Mouse (Mus musculus): Measurements from ENCODE around the gene Trappc2l. TPM values are rescaled to one million over a fixed set of nuclear protein-coding genes. Genes with fewer than 3 reads are reported as not detected.

Trappc2l gene
- polyA plus RNA-seq (2012; rRNA removed): 104 and 108 TPM in 2 replicates

DNA sequence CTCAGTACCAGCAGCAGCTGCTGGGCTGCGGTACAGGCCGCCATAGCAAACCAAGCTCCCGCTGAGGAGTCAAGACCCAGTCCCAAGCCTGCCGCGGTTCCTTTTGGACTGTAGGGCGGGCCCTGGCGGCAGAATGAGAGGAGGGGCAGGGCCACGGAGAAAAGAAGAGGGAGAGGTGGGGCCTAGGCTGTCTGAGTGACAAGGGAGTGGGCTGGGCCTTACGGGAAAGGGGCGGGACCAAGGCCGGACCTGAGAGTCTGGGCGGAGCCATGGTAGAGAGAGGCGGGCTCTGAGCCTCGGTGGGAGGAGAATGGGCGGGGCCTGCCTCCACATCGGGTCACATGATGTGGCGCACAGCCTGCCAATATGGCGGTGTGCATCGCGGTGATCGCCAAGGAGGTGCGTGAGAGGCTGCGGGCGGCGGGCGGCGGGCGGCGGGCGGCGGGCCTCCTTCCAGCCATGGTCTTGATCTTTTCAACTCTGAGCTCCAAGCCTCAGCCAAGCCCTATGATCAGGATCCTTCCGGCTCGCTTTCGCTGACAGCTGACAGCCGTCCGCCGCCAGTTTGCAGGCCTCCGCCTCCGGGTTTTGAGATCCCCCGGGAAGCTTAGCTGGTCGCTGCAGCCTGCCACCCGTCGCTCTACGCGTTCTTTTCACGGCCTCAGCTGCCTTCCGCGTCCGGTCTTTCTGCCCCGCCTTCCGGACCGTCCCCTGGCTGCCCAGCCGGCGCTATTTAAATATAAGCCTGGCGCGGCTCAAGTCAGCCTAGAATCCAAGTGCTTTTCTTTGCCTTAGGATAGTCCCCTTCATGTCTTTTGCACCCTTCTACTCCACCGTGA is at the start of gene Trappc2l, which contains the start of gene Galns:
TSS of gene Trappc2l (plus strand) at position 346 of the 839 bp plus-strand sequence.
TSS of gene Galns (minus strand) at position 169 of the 839 bp plus-strand sequence.

DNA sequence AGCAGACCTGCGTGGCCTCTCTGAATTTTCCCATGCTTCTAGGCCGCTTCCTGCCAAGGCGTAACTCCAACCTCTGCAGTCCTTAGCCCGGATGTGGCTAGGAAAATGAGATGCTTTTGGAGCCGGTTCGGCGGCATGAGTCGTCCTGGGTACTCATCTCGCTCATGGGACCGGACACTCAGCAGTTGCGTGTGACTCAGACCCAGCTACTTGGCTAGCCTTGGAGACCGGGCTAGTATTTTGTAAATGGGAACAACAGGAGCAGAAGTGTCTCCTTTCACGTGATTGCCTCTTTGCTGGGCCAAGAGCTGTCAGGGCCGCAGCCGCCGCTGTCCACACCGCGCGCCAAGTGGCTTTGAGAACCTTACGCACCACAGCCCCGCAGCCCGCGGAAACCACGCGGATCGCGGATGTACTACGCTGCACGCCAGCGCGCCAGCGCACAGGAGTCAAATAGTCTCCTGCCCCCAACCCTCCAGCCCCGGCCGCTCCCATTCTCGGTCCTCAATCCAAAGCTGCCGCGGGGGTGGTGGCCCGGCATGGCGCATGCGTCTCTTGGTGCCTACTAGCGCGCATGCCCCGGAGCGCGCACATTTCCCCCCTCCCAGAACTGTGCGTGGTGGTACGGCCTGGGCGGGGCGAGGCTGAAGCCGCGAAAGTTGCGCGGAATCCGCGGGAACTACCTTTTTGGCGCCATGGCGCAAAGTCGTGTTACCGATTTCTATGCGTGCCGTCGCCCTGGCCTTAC is 43.9 kb upstream of the Trappc2l start, which contains the start of gene Cdt1:
TSS of gene Cdt1 (plus strand) at position 655 of the 748 bp plus-strand sequence.

DNA sequence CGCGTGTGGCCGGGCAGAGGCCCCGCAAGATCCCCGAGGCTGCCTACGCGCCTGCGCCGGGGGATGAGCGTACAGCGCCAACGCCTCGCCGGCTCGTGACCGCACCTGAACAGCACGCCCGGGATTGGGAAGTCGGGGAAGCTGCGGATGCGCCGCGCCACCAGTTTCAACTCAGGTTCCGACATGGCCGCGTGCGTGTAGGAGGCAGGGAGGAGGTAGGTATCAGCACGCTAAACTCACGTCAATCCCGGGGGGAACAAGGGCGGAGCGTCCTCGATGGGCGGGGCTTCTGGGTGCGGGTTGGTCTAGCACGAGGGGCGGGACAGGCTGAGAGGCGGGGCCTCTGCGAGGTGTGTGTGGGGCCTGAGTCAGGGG is 34.8 kb upstream of the Trappc2l start, which contains the start of gene Aprt:
TSS of gene Aprt (minus strand) at position 262 of the 375 bp plus-strand sequence.

DNA sequence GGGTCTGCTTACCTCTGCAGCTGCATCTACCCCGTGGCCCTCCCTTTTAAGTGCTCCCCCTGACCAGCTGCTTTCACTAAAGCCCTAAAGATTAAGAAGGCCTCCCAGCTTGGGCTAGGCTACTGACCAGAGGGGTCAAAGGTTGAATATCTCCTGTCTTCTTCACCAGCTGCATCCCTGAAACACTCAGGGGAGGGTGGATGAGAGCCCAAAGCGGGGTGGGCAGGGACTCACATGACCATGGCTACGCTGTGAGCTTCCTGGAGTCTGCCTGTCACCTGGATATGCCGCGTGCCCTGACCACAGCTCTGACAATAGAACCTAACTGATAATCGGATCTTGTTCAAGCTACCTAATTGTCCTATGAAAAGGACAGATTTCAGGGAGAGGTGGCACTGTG is 11.3 kb downstream of the Trappc2l start, which contains the start of gene Pabpn1l:
TSS of gene Pabpn1l (minus strand) at position 13 of the 400 bp plus-strand sequence.

Other genes with a start within 250 kb of the Trappc2l start
- gene Zc3h18, start 235.0 kb upstream of the Trappc2l start, polyA plus RNA-seq (2012; rRNA removed): 66.3 and 133 TPM in 2 replicates
- 0.44 and 0.46 TPM in 2 replicates for gene Il17c, start 189.6 kb upstream of the Trappc2l start, polyA plus RNA-seq (2012; rRNA removed)
- 31.4 and 37.6 TPM in 2 replicates for gene Cyba, start 178.7 kb upstream of the Trappc2l start, polyA plus RNA-seq (2012; rRNA removed)
- 34.6 and 43.5 TPM in 2 replicates for gene Mvd, start 168.2 kb upstream of the Trappc2l start, polyA plus RNA-seq (2012; rRNA removed)
- gene Snai3, start 150.9 kb upstream of the Trappc2l start, polyA plus RNA-seq (2012; rRNA removed): 0.09 and 0.13 TPM in 2 replicates
- gene Rnf166, start 135.6 kb upstream of the Trappc2l start, polyA plus RNA-seq (2012; rRNA removed): 34.0 and 46.0 TPM in 2 replicates
- 60.5 and 74.7 TPM in 2 replicates for gene Ctu2, start 135.5 kb upstream of the Trappc2l start, polyA plus RNA-seq (2012; rRNA removed)
- gene Piezo1, start 60.3 kb upstream of the Trappc2l start, polyA plus RNA-seq (2012; rRNA removed): 21.0 and 43.3 TPM in 2 replicates
- 62.7 and 81.6 TPM in 2 replicates for gene Cdt1, start 43.6 kb upstream of the Trappc2l start, polyA plus RNA-seq (2012; rRNA removed)
- gene Aprt, start 34.7 kb upstream of the Trappc2l start, polyA plus RNA-seq (2012; rRNA removed): 141 and 155 TPM in 2 replicates
- 4.8 and 6.7 TPM in 2 replicates for gene Galns, start 177 bp upstream of the Trappc2l start, polyA plus RNA-seq (2012; rRNA removed)
- not detected in 2 replicates for gene Pabpn1l, start 11.1 kb downstream of the Trappc2l start, polyA plus RNA-seq (2012; rRNA removed)
- gene Cbfa2t3, start 87.5 kb downstream of the Trappc2l start, polyA plus RNA-seq (2012; rRNA removed): 6.5 and 8.2 TPM in 2 replicates
- gene Acsf3, start 163.8 kb downstream of the Trappc2l start, polyA plus RNA-seq (2012; rRNA removed): 15.2 and 16.0 TPM in 2 replicates
- gene Cdh15, start 236.3 kb downstream of the Trappc2l start, polyA plus RNA-seq (2012; rRNA removed): 0.47 and 6.9 TPM in 2 replicates

Data from central nervous system, embryonic 11.5 days (tissue).